Mouse (Mus musculus) heart, adult 8-10 months (tissue): ENCODE data around the gene Tubb4a. TPM values are rescaled to one million over a fixed set of nuclear protein-coding genes. Genes with fewer than 3 reads are reported as not detected.

Experiments used
- DNase-seq: peaks from one replicate; pipeline ENCODE4 v3.0.0; 2022; ENCODE audit warnings: low spot score
- total RNA-seq, 4 experiments: library from RNA; stranded (reverse); gene quantifications; 2 replicates each; pipeline ENCODE4 v1.2.4; 2022

Gene Tubb4a
- total RNA-seq, 4 experiments from 2014 or later = 1.1 to 1.7 (median 1.4) TPM

DNA sequence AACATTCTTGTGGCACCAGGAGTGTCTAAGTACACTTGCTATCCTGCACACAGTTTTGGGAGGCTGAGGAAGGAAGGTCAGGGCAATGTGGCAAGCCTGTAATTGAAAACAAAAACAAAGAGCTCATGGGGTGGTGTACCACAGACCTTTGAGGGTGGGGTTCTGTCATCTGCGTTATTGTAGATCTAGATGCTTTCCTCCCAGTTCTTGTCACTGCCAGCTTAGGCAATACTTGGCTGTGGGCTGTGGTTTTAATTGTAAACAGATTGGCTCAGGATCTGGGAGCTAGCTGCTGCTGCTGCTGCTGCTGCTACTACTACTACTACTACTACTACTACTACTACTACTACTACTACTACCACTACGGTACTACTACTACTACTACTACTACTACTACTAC lies 14.7 kb upstream of the Tubb4a start:
- DNase-seq = no peak

DNA sequence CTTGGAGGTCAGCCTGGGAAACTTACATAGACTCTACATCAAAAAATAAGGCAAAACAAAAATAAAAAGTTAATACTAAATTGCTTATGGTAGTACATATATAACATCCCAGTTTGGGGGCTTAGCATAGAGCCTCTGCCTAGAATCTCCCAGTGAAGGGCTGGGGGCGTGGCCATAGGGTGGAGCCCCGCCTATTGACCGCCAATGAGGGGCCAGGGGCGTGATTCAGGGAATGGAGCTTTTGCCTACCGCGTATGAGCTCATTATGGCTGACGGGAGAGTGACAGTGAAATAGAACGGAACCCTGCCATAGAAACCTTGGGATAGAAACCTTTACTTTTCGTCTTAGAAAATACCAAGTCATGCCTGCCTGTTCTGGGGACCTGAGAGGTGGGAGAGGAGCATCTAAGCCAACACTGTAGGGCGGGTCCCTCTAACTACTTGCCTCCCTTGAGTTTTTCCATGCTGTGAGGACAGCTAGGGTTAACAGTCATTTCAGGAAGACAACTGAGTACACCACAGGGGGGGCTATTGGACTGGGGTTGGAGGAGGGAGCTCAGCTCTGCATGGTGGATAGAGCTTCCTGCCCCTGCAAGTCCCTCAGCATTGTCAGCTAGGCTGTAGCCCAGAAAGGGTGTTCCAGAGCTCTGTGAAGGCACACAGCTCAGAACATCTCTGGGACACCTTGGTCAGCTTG lies 12.2 kb upstream of the Tubb4a start:
- no peak for DNase-seq

DNA sequence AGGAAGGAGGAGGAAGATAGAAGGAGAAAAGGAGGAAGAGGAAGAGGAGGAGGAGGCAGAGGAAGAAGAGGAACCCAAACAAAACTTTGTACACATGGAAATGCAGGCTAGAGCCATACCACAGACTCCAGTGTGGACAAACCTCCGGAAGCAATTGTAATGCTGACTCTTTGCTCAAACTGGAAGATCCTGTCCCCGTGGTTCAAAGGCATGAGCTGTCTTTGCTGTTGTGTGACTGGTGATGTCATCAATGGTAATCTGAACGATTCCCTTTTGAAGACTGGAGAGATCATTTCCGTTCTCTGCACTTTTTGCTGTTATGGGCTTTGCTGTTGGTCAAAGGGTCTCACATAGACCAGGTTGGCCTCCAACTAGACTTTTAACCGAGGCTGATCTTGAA lies 10.7 kb upstream of the Tubb4a start:
- DNase-seq = no peak

DNA sequence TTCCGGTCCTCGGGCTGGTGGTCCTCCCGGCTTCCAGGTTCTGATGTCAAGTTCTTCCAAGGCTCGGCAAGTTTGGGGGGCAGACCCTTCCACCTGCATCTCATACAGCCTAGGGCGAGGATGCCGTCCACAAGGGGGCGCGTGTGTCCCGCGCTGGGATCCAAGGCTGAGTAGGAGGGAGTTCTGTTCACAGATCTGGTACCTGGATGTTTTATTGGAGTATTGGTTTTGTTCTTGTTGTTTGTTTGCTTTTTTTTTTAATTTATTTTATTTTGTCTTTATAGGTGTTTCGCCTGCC lies 9.0 kb upstream of the Tubb4a start:
- DNase-seq = peak; percentile 82

DNA sequence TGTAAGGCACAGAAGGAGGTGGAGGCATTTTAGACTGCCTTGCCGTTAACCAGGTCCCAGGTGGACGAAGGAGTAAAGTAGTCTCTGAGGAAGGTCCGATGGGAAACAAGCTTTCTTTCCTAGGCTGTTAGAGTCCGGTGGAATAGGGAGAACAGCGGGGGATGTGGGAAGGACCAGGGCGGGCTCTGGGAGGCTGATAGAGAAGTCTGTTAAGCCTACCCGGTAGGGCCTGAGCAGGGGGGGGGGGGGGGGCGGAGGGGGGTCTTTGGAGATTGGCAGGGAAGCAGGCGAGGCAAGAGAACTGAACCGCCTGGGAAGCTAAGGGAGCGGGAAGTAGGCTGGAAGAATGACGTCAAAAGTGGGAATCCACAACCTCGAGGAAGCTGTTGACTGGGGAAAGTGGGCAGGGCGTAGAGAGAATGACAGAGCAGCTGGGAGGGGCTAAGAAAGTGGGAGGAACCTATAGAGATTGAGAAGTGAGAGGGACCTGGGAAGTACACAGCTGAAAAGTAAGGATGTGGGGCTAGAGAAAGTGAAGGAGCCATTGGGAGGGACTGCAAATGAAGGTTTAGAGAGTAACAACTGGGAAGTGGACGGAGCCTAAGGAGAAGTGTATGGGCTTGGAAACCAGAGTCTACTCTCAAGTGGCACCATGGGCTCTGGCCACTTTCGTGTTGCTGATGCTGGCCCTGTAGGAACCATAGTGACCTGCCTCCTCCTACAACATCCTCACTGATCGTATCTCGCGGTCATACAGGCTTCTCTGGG lies 8.5 kb upstream of the Tubb4a start:
- peak; percentile 79 for DNase-seq

DNA sequence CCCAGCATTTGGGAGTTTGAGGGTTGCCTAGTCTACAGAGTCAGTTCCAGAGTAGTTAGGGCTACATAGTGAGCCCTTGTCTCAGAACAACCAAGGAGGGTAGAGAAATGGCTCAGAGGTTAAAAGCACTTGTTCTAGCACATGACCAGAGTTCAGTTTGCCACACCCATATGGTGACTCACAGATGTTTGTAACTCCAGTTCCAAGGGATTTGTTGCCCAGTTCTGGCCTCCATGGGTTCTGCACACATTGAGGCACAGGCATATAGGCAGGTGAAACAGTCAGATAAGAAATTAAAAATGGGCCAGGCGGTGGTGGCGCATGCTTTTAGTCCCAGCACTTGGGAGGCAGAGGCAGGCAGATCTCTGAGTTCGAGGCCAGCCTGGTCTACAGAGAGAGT lies 6.6 kb upstream of the Tubb4a start:
- DNase-seq = no peak

DNA sequence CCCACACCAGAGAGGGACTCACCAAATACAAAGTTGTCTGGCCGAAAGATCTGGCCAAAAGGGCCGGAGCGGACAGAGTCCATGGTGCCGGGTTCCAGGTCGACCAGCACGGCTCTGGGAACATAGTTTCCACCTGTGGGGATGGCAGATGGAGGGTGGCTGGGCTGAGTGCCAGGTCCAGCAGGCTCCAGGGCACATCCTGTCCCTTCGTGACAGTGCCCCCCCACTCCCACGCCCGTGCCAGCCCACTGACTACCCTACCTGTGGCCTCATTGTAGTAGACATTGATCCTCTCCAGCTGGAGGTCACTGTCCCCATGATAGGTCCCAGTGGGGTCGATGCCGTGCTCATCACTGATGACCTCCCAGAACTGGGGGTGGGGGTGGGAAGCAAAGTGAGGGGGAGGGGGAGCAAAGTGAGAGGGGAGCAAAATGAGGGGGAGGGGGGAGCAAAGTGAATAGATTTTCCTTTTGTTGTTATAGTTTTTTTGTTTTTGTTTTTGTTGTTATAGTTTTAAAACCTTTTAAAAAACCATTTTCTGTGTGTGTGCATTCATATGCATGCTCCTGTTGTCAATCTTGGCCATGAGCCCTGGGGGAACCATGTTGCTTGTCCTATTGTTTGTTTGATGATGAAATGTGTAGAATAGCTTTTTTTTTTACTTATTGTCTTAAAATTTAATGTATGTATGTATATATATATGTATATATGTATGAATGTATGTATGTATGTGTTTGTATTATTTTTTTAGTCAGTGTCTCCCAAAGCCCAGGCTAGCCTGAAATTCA lies 1.4 kb downstream of the Tubb4a start:
- no peak for DNase-seq

DNA sequence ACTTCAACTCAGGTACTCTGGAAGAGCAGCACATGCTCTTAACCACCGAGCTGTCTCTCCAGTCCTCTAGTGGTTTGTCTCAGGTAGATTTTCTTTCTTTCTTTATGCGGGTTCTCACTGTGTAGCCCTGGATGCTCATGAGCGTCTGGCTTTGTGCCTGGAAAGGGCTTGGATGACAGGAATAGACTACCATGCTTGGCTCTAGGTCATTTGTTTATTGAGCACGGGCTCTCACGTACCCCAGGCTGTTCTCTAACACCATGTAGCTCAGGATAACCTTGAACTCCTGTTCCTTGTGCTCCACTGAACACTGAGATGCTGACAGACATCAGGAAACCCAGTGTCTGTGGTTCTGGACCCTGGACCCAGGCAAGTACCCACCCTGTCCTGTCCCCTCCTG lies 5.1 kb downstream of the Tubb4a start:
- DNase-seq = no peak

DNA sequence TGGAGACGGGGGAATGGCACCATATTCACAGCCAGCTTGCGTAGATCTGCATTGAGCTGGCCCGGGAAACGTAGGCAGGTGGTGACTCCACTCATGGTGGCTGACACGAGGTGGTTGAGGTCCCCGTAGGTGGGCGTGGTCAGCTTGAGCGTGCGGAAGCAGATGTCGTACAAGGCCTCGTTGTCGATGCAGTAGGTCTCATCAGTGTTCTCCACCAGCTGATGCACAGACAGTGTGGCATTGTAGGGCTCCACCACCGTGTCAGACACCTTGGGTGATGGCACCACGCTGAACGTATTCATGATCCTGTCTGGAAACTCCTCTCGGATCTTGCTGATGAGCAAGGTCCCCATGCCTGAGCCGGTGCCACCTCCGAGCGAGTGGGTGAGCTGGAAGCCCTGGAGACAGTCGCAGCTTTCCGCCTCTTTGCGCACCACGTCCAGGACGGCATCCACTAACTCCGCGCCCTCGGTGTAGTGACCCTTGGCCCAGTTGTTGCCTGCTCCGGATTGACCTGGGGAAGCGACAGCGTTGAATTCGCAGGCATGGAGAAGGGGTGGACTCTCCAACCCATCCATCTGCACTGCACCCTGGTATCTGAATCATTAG lies 6.2 kb downstream of the Tubb4a start:
- no peak for DNase-seq

DNA sequence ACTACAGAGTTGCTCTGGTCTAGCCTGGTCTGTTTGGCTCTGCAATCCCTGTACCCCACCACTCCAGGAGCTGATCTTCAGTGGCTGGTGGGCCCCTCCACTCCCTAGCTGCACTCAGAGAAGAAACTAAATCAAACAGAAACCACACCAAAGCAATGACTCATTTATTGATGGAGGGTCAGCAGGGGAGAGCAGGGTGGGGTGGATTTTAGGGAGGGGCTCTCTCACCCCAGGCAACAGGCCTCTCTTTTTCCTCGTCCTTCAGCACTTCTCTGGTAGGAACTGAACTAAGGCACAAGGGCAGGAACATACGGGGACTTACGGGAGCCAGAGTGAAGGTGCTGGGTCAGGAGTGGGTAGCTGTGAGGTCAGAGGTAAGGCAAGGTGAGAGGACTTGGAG lies 7.7 kb downstream of the Tubb4a start:
- no peak for DNase-seq

DNA sequence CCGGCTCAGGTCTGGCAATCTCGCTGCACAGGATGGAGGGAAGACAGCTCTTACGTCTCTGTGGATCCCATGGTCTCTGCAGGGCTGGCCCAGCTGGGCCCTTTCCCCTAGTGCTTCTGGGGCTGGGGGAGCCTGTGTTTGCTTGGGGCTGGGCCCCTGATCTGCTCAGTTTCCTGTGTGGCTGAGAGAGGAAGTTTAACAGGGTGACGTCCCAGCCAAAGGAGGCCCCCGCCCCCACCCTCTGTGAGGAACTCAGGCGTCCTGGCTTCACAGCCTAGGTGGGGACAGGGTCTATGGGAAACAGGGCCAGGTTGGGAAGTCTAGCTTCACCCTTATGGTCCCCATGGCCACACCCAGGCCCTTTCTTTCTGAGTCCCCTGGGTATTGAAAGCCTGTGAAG lies 9.2 kb downstream of the Tubb4a start, which contains the start of gene Dennd1c:
Gene Dennd1c, minus strand, starts transcription at position 179 of the 400 bp plus-strand sequence.
- no peak for DNase-seq

DNA sequence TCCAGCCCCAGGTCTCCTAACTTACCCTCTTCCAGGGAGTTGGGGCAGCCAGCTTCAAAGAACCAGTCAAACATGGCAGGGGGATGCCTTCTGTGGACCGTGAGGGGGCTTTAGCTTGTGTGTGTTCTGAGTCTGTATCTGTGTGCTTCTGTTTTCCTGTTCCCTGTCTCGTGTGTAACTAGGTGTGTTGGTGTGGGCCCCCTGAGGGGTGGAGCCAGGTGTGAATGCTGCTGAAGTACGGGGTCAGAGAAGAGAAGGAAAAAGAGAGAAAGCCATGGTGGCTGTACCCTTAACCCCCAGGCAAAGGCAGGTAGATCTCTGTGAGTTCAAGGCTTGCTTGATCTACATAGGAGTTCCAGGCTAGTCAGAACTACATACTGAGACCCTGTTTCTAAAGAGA lies 10.7 kb downstream of the Tubb4a start:
- DNase-seq = no peak

DNA sequence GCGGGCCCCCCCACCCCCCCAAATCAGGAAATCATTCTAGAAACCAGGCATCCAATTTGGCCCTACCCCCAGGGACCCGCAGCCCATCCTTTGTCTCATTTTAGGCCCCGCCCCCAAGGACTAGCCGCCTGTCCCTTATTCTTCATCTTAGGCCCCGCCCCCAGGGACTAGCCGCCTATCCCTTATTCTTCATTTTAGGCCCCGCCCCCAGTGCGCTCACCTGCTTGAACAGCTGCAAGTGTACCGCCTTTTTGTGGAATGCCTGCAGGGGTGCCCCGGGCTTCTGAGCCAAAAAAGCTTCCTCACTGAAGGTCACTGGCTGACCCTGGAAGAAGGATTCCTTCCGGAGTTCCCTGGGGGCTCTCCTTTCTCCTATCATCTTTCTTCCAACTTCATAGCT lies 16.9 kb downstream of the Tubb4a start:
- no peak for DNase-seq

DNA sequence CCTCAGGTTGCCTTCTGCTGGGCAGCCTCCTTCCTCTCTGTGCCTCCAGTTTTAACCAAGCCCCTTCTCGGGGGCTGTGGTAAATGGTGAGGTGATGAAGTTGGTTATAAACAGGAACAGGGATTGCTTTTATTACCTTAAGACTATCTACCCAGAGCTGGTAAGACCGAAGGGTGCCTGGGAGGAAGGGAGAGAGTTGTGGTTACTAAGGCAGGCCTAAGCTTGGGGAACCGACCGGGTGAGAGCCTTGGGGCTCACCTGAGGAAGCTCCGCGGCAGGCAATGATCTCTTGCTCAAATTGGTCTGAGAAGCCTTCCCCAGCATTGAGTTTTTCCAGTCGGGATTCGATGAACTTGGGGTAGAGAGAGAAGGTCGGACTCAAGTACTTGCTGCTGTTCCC lies 17.3 kb downstream of the Tubb4a start:
- DNase-seq = no peak

DNA sequence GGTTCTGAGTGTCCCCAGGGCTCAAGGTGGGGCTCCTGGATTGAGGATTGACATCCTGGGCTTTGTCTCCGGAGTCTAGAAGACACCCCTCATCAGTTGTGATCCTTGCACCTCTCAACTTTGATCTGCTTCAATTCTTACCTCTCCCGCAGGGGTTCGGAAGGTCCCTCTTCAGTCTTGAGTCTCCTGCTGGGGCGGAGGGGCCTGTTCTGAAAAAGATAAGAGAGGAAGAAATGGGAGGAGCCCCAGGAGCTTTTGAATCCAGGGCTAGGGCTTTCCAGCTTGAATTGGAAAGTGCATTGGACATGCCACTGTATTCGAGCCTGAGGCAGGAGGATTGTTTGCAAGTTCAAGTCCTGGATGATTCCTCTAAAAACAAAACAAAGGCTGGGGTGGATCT lies 20.7 kb downstream of the Tubb4a start:
- no peak for DNase-seq

DNA sequence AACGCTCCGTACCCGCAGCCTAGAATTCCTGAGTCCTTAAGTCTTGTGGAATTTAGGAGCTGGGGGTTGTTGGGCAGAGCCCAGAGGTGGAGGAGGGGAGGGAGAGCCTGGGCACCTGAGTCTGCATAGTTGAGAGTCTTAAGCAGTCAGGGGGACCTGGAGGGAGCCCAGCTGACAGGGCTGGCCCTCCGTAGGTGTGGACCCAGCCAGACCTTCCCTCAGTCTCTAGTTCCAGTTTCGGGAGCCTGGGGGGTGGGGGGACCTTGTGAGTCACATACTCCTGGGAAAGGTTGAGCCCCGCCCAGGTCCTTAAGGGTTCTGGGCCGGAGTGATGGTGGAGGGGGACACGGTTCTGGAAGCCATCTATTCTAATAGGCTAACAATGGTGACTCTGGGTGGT lies 24.6 kb downstream of the Tubb4a start:
- DNase-seq = no peak

DNA sequence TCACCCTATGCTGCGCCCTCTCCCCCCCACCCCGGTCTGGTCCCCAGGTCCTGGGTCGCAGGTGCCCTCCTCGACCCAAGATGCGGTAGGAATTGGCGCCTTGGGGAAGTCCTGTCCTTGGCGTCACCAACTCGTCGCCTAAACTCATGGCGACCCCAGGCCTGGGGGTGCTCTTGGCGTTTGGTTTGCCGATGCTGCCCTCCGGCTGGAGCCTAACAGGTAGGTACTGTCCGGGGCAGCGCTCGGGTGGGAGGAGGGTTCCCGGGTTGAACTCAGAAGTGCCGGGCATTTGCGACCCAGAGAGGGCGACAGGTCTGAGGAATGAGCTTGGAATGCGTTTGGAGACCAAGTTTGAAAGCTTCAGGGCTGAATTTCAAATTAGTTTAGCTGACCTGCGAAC lies 25.0 kb downstream of the Tubb4a start:
- DNase-seq = no peak

DNA sequence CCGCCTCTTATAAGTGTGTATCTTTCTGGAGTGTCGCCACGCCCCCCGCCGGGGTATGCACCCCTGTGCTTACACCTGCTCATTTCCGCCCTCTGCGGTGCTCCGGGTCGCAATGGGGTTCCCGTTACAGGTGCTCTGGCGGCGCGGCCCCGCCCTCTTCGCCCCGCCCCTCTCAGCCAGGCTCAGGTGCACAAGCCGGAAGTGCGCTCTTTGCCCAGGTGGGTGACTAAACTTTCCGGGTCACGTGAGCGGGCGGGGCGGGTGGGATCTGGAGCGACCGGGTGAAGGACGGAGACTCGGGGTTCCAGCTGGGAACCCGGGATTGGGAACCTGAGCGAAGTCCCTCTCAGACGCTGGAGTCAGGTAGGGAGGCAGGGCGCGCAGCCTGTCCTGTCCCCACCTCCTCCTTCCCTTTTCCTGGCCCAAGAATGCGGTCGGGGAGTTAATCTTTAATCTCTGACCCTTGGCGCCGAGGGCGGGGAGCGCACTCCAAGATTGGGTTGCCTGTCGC lies 25.5 kb downstream of the Tubb4a start:
- no peak for DNase-seq

DNA sequence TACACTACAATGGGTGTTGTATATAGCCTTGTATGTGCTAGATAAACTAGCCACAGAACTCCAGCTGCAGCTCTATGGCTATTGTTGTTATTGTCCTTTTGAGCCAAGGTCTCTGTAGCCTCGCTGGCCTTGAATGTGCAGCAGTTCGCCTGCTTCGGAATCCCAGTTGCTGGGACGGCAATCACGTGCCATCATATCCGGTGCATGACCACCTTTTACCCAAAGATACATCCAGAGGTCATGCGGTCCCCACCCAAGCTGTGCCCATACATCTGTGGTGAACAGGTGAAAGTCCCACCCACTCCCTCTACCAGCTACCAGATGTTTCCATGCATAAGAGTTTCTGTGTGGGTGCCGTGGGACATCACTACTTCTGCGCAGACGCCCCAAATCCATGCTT lies 26.5 kb downstream of the Tubb4a start:
- DNase-seq = no peak

DNA sequence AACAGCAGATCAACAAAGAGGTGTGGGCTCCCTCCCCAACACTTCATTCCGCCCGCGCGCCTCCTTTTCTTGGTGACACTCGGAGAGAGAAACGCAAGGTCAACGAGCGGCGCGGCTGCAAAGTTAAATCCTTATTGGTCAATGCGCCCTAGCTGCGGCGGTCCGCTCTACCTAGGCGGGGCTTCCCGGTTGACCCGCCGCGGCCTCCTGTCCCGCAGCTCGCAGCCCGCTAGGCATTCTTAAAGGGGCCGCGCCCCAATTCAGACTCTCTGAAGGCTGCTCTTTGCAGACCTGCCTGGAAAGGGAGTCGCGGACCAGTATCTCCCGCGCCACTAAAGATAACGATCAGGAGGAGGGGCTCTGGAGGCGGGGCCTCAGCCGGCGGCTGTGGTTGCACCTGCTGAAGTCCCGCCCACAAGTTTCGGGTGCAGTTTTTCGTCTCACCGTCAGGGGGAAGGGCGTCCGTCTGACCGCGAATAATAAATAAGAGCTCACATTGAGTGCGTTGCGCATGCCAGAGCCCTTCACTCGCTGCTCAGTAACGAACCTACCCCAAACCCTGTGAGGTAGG lies 27.3 kb downstream of the Tubb4a start:
- DNase-seq = peak; percentile 95

DNA sequence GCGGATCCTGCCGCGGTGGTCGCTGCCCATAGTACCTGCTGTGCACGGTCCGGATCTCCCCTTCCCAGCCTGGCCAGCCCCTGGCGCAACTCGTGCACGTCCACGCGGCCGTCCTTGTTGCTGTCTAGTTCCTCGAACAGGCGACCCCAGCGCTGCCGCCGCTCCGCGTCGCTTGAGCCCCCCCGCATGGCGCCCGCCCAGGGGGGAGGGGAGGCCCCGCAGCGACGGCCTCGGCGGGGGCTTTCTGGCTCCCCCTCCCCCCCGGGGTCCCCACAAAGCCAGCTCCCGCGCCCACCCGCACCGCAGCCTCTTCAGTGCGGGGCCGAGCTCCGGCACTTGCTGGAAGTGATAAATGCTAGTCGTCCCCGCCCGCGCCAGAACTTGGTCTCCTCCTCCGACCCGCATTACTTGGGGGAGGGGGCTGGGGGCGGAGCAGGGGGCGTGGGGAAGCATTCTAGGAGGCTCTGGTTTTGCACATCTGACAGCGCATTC lies 28.1 kb downstream of the Tubb4a start, which contains the start of gene Slc25a23:
Gene Slc25a23, minus strand, starts transcription at position 378 of the 492 bp plus-strand sequence.
- peak; percentile 47 for DNase-seq
